Mouse (Mus musculus) limb, embryonic 12.5 days (tissue): Measurements from ENCODE around the gene Kazald1. TPM values are rescaled to one million over a fixed set of nuclear protein-coding genes. Genes with fewer than 3 reads are reported as not detected.
"Not testable (repeated sequence)": the region's sequence is repeated elsewhere in the genome, so short reads cannot be mapped to it uniquely, and the experiment has no call there.

Source experiments
- ATAC-seq: fragments of 200-750 bp; cut with Nextera tagmentation; 2 replicates; pipeline ENCODE4 v1.8.0; 2017; ENCODE audit warnings: low read depth, moderate TSS enrichment; ENCODE audit not compliant: insufficient number of reproducible peaks, insufficient read depth, low FRiP score, low TSS enrichment
- H3K27ac ChIP-seq: fragments of 300-500 bp; sonication (generic); 2 replicates; pipeline ENCODE4 v1.5.1; 2016; ENCODE audit warnings: mild to moderate bottlenecking, moderate library complexity
- H3K27me3 ChIP-seq: fragments of 300-500 bp; sonication (generic); 2 replicates; pipeline ENCODE4 v1.6.1; 2016; ENCODE audit warnings: mild to moderate bottlenecking, moderate library complexity
- H3K36me3 ChIP-seq: fragments of 300-500 bp; sonication (generic); 2 replicates; pipeline ENCODE4 v1.6.1; 2016; ENCODE audit warnings: mild to moderate bottlenecking, moderate library complexity
- H3K4me1 ChIP-seq: fragments of 300-500 bp; sonication (generic); replicated peaks from 2 replicates; pipeline ENCODE4 v1.6.1; 2016
- H3K4me2 ChIP-seq: fragments of 300-500 bp; sonication (generic); 2 replicates; pipeline ENCODE4 v1.6.1; 2016; ENCODE audit warnings: mild to moderate bottlenecking, moderate library complexity
- H3K4me3 ChIP-seq: fragments of 300-500 bp; sonication (generic); replicated peaks from 2 replicates; pipeline ENCODE4 v1.5.1; 2016; ENCODE audit warnings: mild to moderate bottlenecking
- H3K9ac ChIP-seq: fragments of 300-500 bp; sonication (generic); replicated peaks from 2 replicates; pipeline ENCODE4 v1.6.1; 2016; ENCODE audit warnings: mild to moderate bottlenecking, moderate library complexity
- H3K9me3 ChIP-seq: fragments of 300-500 bp; sonication (generic); 2 replicates; pipeline ENCODE4 v1.6.1; 2016; ENCODE audit warnings: mild to moderate bottlenecking, moderate library complexity
- WGBS: fragments of 180-500 bp; shearing (Covaris S2); methylation state at CpG from one replicate; pipeline ENCODE4 v1.1.7; 2016; 5-methylcytosine and 5-hydroxymethylcytosine counted together
- polyA plus RNA-seq: library from polyadenylated mRNA; unstranded; fragments of >200 nt; fragmentation: Nextera tagmentation; extraction: Ambion mirVana; gene quantifications from 2 replicates; pipeline ENCODE4 v1.2.1, GENCODE M21; 2016

Gene Kazald1
- polyA plus RNA-seq, 1 experiment from 2014 or later: 3.3 TPM

DNA sequence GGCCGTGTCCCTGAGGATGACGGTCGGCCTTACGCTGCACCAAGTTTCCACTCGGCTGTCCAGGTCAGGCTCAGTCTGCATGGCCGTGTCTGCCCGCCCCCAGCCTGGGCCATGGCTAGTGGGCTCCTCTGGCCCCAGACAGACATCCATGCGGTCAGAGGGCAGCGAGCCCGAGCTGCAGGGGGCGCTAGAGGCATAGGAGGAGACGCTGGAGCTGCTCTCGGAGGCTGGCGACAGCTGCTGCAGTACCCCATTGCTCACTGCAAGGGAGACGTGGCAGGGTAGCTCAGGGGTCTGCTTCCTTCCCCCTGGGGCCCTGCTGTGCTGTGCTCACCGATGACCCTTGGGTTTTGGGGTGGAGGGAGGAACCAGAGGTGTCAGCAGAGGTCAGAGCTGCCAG is 38.2 kb upstream of the Kazald1 start:
- H3K4me1 ChIP-seq: peaks cover 9% of the 10 kb centered on the region
- H3K9me3 ChIP-seq: no peaks in the 10 kb centered on the region
- H3K9ac ChIP-seq: no peak overlapping the region
- 32% methylated on average over 16 of the region's 16 CpGs for WGBS
- no peak overlapping the region for H3K4me3 ChIP-seq
- no peak overlapping the region for H3K4me2 ChIP-seq
- H3K27me3 ChIP-seq: peaks cover 48% of the 10 kb centered on the region
- no peak for ATAC-seq
- no peaks in the 10 kb centered on the region for H3K36me3 ChIP-seq
- no peak overlapping the region for H3K27ac ChIP-seq

DNA sequence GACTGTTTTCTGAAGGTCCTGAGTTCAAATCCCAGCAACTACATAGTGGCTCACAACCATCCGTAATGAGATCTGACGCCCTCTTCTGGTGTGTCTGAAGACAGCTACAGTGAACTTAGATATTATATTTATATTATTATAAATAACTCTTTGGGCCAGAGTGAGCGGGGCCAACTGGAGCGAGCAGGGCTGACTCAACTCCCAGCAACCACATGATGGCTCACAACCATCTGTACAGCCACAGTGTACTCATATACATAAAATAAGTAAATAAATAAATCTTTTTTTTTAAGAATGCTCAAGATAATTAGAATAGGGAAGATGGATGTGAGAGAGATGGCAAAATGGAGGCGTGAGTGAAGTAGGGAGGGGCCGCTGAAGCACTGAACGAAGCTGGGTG is 36.8 kb upstream of the Kazald1 start:
- not testable (repeated sequence) for H3K36me3 ChIP-seq, H3K9me3 ChIP-seq, H3K4me2 ChIP-seq, H3K27ac ChIP-seq, H3K4me1 ChIP-seq, H3K9ac ChIP-seq, ATAC-seq, H3K4me3 ChIP-seq
- H3K27me3 ChIP-seq: peaks cover 55% of the 10 kb centered on the region
- 87% methylated on average over 7 of the region's 7 CpGs for WGBS

- Histone ChIP-seq H3K27me3 (peaks cover 74% of the 10 kb centered on the region), H3K4me3 (no peak overlapping the region), H3K4me2 (no peak overlapping the region), H3K9me3 (no peaks in the 10 kb centered on the region), H3K36me3 (no peaks in the 10 kb centered on the region), H3K4me1 (no peaks in the 10 kb centered on the region), H3K27ac (no peak overlapping the region), H3K9ac (no peak overlapping the region)
- 47% methylated on average over 13 of the region's 13 CpGs for WGBS
- ATAC-seq: no peak
Observed at GRCm38 (mm10) chr19:45040214-45040613, 34.8 kb upstream of the Kazald1 start.

DNA sequence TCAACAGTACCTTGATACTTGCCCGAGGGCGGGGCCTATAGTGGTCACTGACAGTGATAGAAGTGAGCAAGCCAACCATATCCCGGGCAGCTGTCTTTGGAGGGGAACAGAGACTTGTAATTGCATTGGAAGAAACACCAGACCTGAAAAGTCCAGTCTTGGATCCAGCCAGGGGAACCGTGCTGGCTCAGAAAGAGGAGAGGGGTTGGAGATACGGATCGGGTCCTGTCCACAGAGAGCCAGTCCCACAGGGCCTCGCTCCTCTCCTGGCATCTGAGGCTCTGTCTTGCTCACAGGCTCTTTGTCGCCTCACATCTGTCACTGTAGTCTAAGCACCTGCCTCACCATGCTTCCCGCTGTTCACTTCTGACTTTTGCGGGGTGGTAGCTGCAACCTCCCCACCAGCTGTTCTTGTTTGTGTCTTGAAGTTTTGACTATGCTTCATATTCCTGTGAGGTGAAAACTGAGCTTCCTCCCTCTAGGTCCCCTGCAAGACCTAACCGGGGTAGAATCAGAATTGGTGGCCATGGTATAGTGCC is 30.6 kb upstream of the Kazald1 start:
- 67% methylated on average over 11 of the region's 11 CpGs for WGBS
- H3K4me3 ChIP-seq: no peak overlapping the region
- peaks cover 4% of the 10 kb centered on the region; the same call in 1 of the 2 replicates for H3K36me3 ChIP-seq
- H3K9ac ChIP-seq: no peak overlapping the region
- peaks cover 72% of the 10 kb centered on the region for H3K27me3 ChIP-seq
- no peak overlapping the region for H3K27ac ChIP-seq
- no peak for ATAC-seq
- H3K9me3 ChIP-seq: no peaks in the 10 kb centered on the region
- no peak overlapping the region for H3K4me2 ChIP-seq
- H3K4me1 ChIP-seq: peaks cover 26% of the 10 kb centered on the region

GRCm38 (mm10) chr19:45045236-45045635 is 29.8 kb upstream of the Kazald1 start:
- H3K27me3 ChIP-seq: peaks cover 64% of the 10 kb centered on the region
- no peak overlapping the region for H3K4me2 ChIP-seq
- H3K36me3 ChIP-seq: peaks cover 8% of the 10 kb centered on the region; the same call in 1 of the 2 replicates
- peaks cover 26% of the 10 kb centered on the region for H3K4me1 ChIP-seq
- H3K9ac ChIP-seq: no peak overlapping the region
- WGBS: 34% methylated on average over 15 of the region's 15 CpGs
- no peak overlapping the region for H3K4me3 ChIP-seq
- no peak for ATAC-seq
- H3K9me3 ChIP-seq: no peaks in the 10 kb centered on the region
- H3K27ac ChIP-seq: no peak overlapping the region

DNA sequence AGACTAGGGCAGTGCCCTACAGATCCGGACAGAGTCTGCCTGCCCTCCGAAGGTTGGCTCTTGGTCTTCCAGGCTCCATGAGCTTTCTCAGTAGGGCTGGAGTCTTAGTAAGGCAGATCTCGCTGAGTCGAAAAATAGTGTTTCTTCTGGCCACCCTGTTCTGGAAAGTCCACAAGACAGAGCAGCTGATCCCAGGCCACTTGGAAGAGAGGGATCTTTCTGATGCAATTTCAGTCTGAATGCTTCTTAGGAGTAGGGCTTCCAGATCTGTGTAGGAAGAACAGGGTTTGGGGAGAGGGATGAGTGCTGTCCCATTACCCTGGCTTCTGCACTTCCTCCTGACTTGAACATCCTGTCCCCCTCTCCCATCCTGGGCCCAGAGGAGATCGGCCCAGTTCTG is 29.4 kb upstream of the Kazald1 start, which contains the start of gene Pdzd7:
Gene Pdzd7 (minus strand): TSS at position 67 of the 400 bp plus-strand sequence.
- Histone ChIP-seq H3K9ac (peak within 1 kb of the TSS; percentile 65), H3K36me3 (peaks cover 10% of the 10 kb centered on the region; the same call in 1 of the 2 replicates)

DNA sequence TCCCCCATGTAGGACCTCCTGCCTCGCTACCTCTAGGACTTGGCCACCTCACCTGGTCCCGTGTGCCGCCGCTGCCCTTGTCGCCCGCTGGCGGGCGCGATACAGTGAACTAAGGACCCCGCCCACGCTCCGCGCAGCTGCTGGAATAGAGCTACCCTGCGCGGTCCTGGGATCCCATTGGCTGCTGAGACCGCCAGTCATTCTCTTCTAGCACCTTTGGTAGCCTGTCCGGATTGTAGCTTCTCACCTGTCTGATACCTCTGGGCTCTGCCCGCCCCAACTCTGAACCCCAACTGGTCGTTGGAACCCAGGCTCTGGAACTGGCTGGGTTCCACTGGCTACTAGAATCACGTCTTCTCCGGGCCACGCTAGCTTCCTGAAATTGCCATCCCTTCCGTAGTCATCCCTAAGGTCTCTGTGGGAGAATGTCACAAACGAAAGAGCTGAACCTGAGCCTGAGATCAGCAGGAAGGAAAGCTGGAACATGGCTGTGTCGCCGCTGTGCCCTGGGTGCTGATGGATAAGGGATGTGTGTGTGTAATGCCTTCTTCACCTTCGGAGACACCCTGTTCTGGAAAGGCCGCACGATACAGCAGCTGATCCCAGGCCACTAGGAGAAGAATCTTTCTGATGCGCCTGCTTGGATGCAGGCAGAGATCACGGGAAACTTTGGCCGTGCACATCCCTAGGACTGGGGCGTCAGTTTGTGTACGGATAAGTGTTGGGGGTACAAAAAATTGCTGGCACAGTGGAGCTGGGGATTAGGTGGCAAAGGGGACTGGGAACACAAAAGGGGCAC is 28.3 kb upstream of the Kazald1 start:
- H3K9ac ChIP-seq: peak overlapping the region; percentile 65
- 2% methylated on average over 34 of the region's 34 CpGs for WGBS
- 0 out of 2 replicates have a peak overlapping the region, but pooled peaks have one; percentile 76 for H3K27ac ChIP-seq
- H3K27me3 ChIP-seq: peaks cover 49% of the 10 kb centered on the region
- H3K36me3 ChIP-seq: peaks cover 21% of the 10 kb centered on the region
- peak overlapping the region; percentile 49 for H3K4me3 ChIP-seq
- H3K4me1 ChIP-seq: peaks cover 26% of the 10 kb centered on the region
- ATAC-seq: 0 out of 2 replicates have a peak, but pooled peaks have one; percentile 38
- H3K9me3 ChIP-seq: no peaks in the 10 kb centered on the region
- H3K4me2 ChIP-seq: peak overlapping the region; percentile 77

More for the DNA sequence above, 29.4 kb upstream of the Kazald1 start, which contains the start of gene Pdzd7:
- H3K27ac ChIP-seq: no peak within 1 kb of the TSS
- peak within 1 kb of the TSS; percentile 77 for H3K4me2 ChIP-seq
- peaks cover 26% of the 10 kb centered on the region for H3K4me1 ChIP-seq
- no peak for ATAC-seq
- peak within 1 kb of the TSS; percentile 49 for H3K4me3 ChIP-seq
- H3K9me3 ChIP-seq: no peaks in the 10 kb centered on the region
- 76% methylated on average over 5 of the region's 5 CpGs for WGBS
- peaks cover 60% of the 10 kb centered on the region for H3K27me3 ChIP-seq

DNA sequence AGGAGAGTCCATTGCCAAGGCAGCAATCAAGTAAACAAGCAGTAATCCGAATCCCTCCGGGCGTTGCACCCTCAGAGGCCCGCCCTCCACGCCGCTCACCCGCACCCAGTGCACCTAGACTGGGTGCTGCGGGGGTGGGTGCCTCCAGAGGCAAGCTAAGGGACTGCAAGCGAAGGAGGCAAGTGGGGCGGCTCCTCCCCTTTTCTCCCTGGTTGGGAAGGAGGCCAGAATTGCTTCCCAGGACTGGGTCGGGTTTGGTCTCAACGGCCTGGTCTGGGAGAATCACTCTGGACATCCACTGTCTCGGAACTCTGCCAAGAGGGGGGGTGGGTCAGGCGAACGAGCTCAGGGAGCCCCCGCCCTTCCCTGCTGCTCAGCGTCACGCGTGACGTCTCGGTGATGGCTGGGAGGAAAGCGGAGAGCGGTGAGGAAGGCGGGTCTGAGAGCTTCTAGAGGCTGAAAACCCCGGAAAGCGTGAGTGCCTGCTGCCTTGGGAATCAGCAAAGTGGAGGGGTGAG is 27.6 kb upstream of the Kazald1 start, which contains the start of gene Sfxn3:
Gene Sfxn3 (plus strand): TSS at position 87 of the 518 bp plus-strand sequence.
- H3K36me3 ChIP-seq: peaks cover 29% of the 10 kb centered on the region
- no peaks in the 10 kb centered on the region for H3K9me3 ChIP-seq
- ATAC-seq: peak; percentile 69
- peak within 1 kb of the TSS; percentile 77 for H3K4me2 ChIP-seq
- H3K27me3 ChIP-seq: peaks cover 42% of the 10 kb centered on the region
- peak within 1 kb of the TSS; percentile 65 for H3K9ac ChIP-seq
- H3K4me3 ChIP-seq: peak within 1 kb of the TSS; percentile 49
- H3K27ac ChIP-seq: peak within 1 kb of the TSS; percentile 76
- under 1% methylated on average over 26 of the region's 26 CpGs for WGBS
- peaks cover 26% of the 10 kb centered on the region for H3K4me1 ChIP-seq

GRCm38 (mm10) chr19:45047935-45048643 is 27.0 kb upstream of the Kazald1 start:
- 55% methylated on average over 11 of the region's 11 CpGs for WGBS
- H3K4me2 ChIP-seq: peak overlapping the region; percentile 77
- peak; percentile 63 for ATAC-seq
- peaks cover 35% of the 10 kb centered on the region for H3K36me3 ChIP-seq
- H3K27me3 ChIP-seq: peaks cover 41% of the 10 kb centered on the region
- peak overlapping the region; percentile 76 for H3K27ac ChIP-seq
- no peaks in the 10 kb centered on the region for H3K9me3 ChIP-seq
- H3K4me1 ChIP-seq: peaks cover 26% of the 10 kb centered on the region
- peak overlapping the region; percentile 49 for H3K4me3 ChIP-seq
- H3K9ac ChIP-seq: peak overlapping the region; percentile 65

DNA sequence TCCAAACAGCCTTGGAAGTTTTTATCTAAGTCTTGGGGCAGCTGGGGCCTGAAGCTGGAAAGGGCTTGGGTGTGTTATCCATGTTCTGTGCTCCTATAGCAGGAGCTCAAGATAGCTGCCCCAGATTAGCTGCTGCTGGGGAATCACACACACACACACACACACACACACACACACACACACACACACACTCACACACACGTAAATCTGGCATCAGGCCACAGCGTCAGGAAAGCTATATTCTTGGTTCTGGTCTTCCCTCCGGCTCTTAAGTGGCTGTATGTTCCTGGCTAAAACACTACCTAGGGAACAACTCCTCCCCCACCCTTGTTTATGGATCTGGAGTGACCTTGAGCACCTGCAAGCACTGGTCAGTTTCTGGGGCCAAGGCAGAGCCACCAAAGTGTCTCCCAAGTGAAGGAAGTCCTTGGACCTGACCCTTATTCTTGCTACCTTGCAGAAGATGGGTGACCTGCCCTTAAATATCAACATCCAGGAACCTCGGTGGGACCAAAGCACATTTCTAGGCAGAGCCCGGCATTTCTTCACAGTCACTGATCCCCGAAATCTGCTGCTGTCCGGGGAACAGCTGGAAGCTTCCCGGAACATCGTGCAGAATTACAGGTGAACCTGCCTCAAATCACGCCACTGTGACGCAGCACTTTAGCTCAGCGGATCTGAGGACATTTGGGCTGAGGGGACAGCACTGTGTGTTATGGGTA is 26.2 kb upstream of the Kazald1 start:
- H3K27me3 ChIP-seq: peaks cover 35% of the 10 kb centered on the region
- peak overlapping the region; percentile 77 for H3K4me2 ChIP-seq
- peak overlapping the region; percentile 49 for H3K4me3 ChIP-seq
- peaks cover 26% of the 10 kb centered on the region for H3K4me1 ChIP-seq
- WGBS: 81% methylated on average over 12 of the region's 12 CpGs
- no peaks in the 10 kb centered on the region for H3K9me3 ChIP-seq
- ATAC-seq: no peak
- no peak overlapping the region for H3K27ac ChIP-seq
- H3K36me3 ChIP-seq: peaks cover 42% of the 10 kb centered on the region
- H3K9ac ChIP-seq: no peak overlapping the region
